In the genomic region with DNA sequence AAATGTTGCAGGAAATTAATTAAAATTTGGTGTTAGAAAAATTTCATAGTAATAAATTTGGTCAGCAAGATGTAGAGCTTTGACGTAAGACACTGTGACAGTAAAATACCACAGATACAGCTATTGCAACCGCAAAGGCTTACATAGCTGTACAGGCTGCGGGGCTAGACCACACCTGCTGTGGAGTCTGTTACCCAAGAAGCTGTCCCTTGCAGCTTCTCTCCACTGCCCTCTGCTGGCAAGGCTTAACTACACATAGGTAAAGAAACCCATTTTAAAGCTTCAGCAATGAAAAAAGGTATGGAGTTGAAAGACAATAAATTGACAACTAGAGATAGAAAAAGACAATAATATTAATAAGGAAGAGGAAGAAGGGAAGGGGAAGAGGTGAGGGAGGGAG, we compare ENCODE assay signal across 9 mouse cellular contexts. TPM values are rescaled to one million over a fixed set of nuclear protein-coding genes. Genes with fewer than 3 reads are reported as not detected.
DNase-seq lines count a peak whose midpoint lies in the region; ATAC-seq and TF ChIP-seq lines count a peak whose summit lies in the region.
"Had no signal": no experiment of that assay in that cellular context is flagged by ENCODE, and none has a peak within 500 bp of the region (broad histone marks: within the 10 kb centered on the region; RNA-seq: fewer than 3 reads in every experiment).

No protein-coding gene starts in this region.

- no peak overlapping the region for H3K27ac ChIP-seq in forebrain, embryonic 16.5 days (ENCODE audit: low read length)
- H3K27ac ChIP-seq in forebrain, embryonic 10.5 days, result no peak overlapping the region
- H3K27ac ChIP-seq in testis, adult 2 months (ENCODE audit: control insufficient read depth, insufficient read depth, low read depth, low read length), result no peak overlapping the region
- H3K27ac ChIP-seq in limb, embryonic 11.5 days (replicated peaks; ENCODE audit: low read depth, low read length), result no peak overlapping the region

- H3K9ac ChIP-seq in forebrain, embryonic 16.5 days (replicated peaks; ENCODE audit: low read depth, low read length), result no peak overlapping the region
- H3K9ac ChIP-seq in limb, embryonic 11.5 days (ENCODE audit: low read length), result no peak overlapping the region

- TF ChIP-seq CTCF in testis, adult 2 months (IDR thresholded peaks at IDR 0.05; ENCODE audit: control insufficient read depth, insufficient read depth, insufficient replicate concordance, low read depth, low read length), result peak; percentile 31; the same call in 1 of the 2 replicates

- no peaks in the 10 kb centered on the region for H3K4me1 ChIP-seq in forebrain, embryonic 16.5 days (replicated peaks; ENCODE audit: control insufficient read depth, insufficient read depth, low read length)
- H3K4me1 ChIP-seq in forebrain, embryonic 10.5 days, result no peaks in the 10 kb centered on the region
- no peaks in the 10 kb centered on the region for H3K4me1 ChIP-seq in testis, adult 2 months (ENCODE audit: control insufficient read depth, insufficient read depth, low read length)
- H3K4me1 ChIP-seq in limb, embryonic 11.5 days (ENCODE audit: control insufficient read depth, insufficient read depth, low read length), result no peaks in the 10 kb centered on the region

- no peaks in the 10 kb centered on the region for H3K9me3 ChIP-seq in forebrain, embryonic 16.5 days (ENCODE audit: control insufficient read depth, low read length)
- H3K9me3 ChIP-seq in forebrain, embryonic 10.5 days, result no peaks in the 10 kb centered on the region
- no peaks in the 10 kb centered on the region for H3K9me3 ChIP-seq in limb, embryonic 11.5 days (ENCODE audit: control insufficient read depth, low read length)

- DNase-seq in forebrain, embryonic 10.5 days (ENCODE audit: extremely low spot score, low spot score), result no peak
- DNase-seq in testis, postnatal 14 days (ENCODE audit: low spot score), result no peak
- peak; percentile 26 for DNase-seq in cerebellum, adult 9-10 months
- DNase-seq in induced T-regulatory cell, adult 2 months (ENCODE audit: low read depth), result peak; percentile 44
- peak; percentile 59 for DNase-seq in limb, embryonic 11.5 days (ENCODE audit: low spot score)
- DNase-seq in right cerebral cortex, postnatal 4 days, result peak; percentile 42

- no peaks in the 10 kb centered on the region for H3K27me3 ChIP-seq in forebrain, embryonic 16.5 days (replicated peaks; ENCODE audit: control insufficient read depth, insufficient read depth, low read length)
- no peaks in the 10 kb centered on the region for H3K27me3 ChIP-seq in forebrain, embryonic 10.5 days (ENCODE audit: poor library complexity, severe bottlenecking)
- no peaks in the 10 kb centered on the region for H3K27me3 ChIP-seq in testis, adult 2 months (ENCODE audit: control insufficient read depth, insufficient read depth, low read length)
- H3K27me3 ChIP-seq in limb, embryonic 11.5 days (ENCODE audit: control insufficient read depth, insufficient read depth, low read length), result no peaks in the 10 kb centered on the region

- no peaks in the 10 kb centered on the region for H3K36me3 ChIP-seq in forebrain, embryonic 16.5 days (ENCODE audit: control insufficient read depth, insufficient read depth)
- H3K36me3 ChIP-seq in forebrain, embryonic 10.5 days (replicated peaks), result no peaks in the 10 kb centered on the region
- H3K36me3 ChIP-seq in testis, adult 2 months (ENCODE audit: control insufficient read depth, insufficient read depth, low read length), result no peaks in the 10 kb centered on the region
- no peaks in the 10 kb centered on the region for H3K36me3 ChIP-seq in limb, embryonic 11.5 days (ENCODE audit: control insufficient read depth, insufficient read depth, low read length)

- ATAC-seq in forebrain, embryonic 16.5 days, result 0 out of 2 replicates have a peak, but pooled peaks have one; percentile 54
- ATAC-seq in limb, embryonic 11.5 days (ENCODE audit: insufficient number of reproducible peaks, low FRiP score, low TSS enrichment, low read depth), result no peak

- no peak overlapping the region for H3K4me2 ChIP-seq in forebrain, embryonic 16.5 days (ENCODE audit: low read length)
- no peak overlapping the region for H3K4me2 ChIP-seq in limb, embryonic 11.5 days (ENCODE audit: low read depth, severe bottlenecking)

- H3K4me3 ChIP-seq in forebrain, embryonic 16.5 days (replicated peaks; ENCODE audit: low read length), result no peak overlapping the region
- H3K4me3 ChIP-seq in forebrain, embryonic 10.5 days, result no peak overlapping the region
- no peak overlapping the region for H3K4me3 ChIP-seq in testis, adult 2 months (ENCODE audit: control insufficient read depth, low read depth, low read length)
- no peak overlapping the region for H3K4me3 ChIP-seq in limb, embryonic 11.5 days (ENCODE audit: low read depth, low read length)

- no peak for TF ChIP-seq POLR2A in testis, adult 2 months (IDR thresholded peaks at IDR 0.05; ENCODE audit: control insufficient read depth, low read depth, low read length)

- WGBS in forebrain, embryonic 16.5 days, result 68% methylated on average over 3 of the region's 3 CpGs
- WGBS in forebrain, embryonic 10.5 days, result 67% methylated on average over 3 of the region's 3 CpGs
- 68% methylated on average over 3 of the region's 3 CpGs for WGBS in limb, embryonic 11.5 days

RNA-seq across cellular contexts. Expression of a gene that starts 8.4 kb away (rescaled TPM):
- not detected in 2 replicates for polyA plus RNA-seq in forebrain, embryonic 16.5 days (2015; fragmentation: Nextera tagmentation; extraction: Ambion mirVana)
- 0.11 TPM in 1 of 2 replicates, not detected in the other for polyA plus RNA-seq in forebrain, embryonic 10.5 days (2016; fragmentation: Nextera tagmentation; extraction: Ambion mirVana)
- polyA plus RNA-seq in testis, adult 2 months (2012; rRNA removed), result not detected in 2 replicates
- polyA plus RNA-seq in limb, embryonic 11.5 days (2014; fragmentation: Nextera tagmentation; extraction: Ambion mirVana), result not detected in 2 replicates
- polyA plus RNA-seq: spleen, adult 2 months had no signal

RNA-seq across cellular contexts. Expression of a gene that starts 21.3 kb away (rescaled TPM):
- 0.24 TPM in 1 of 2 replicates, not detected in the other for polyA plus RNA-seq in forebrain, embryonic 16.5 days (2015; fragmentation: Nextera tagmentation; extraction: Ambion mirVana)
- not detected in 2 replicates for polyA plus RNA-seq in forebrain, embryonic 10.5 days (2016; fragmentation: Nextera tagmentation; extraction: Ambion mirVana)
- 0.14 and 0.23 TPM in 2 replicates for polyA plus RNA-seq in testis, adult 2 months (2012; rRNA removed)
- polyA plus RNA-seq in limb, embryonic 11.5 days (2014; fragmentation: Nextera tagmentation; extraction: Ambion mirVana), result 0.21 TPM in 1 of 2 replicates, not detected in the other

Comparison
In these comparisons a context has a peak if more than half of its experiments do, and no peak if none do; other contexts are left out.
1. DNase-seq: peak in cerebellum, adult 9-10 months (single experiment), induced T-regulatory cell, adult 2 months (single experiment), limb, embryonic 11.5 days (single experiment) and right cerebral cortex, postnatal 4 days (single experiment); none in forebrain, embryonic 10.5 days (single experiment) and testis, postnatal 14 days (single experiment).